Mouse (Mus musculus) heart, adult 9 months (tissue): ENCODE results near the gene Slc8a3.
"Not testable (repeated sequence)": the region's sequence is repeated elsewhere in the genome, so short reads cannot be mapped to it uniquely, and the experiment has no call there.

Experiments
- DNase-seq, 2 experiments: peaks; one replicate each; pipeline ENCODE4 v3.0.0; 2022; ENCODE audit warnings: low spot score in 2 of 2

Slc8a3 gene

GRCm38 (mm10) chr12:81332875-81333421 lies at the start of gene Slc8a3:
Slc8a3 (minus strand) TSS chr12:81333180.
- DNase-seq: no peak

GRCm38 (mm10) chr12:81379364-81379763 lies 46.4 kb upstream of the Slc8a3 start, which contains the start of gene Gm4787:
Gm4787 (minus strand) TSS chr12:81379464.
- DNase-seq: not testable (repeated sequence)

- no peak for DNase-seq
Observed at GRCm38 (mm10) chr12:81333841-81334240, 861 bp upstream of the Slc8a3 start.

GRCm38 (mm10) chr12:81331937-81332874 lies 774 bp downstream of the Slc8a3 start:
- DNase-seq: no peak

- no peak for DNase-seq
Observed at GRCm38 (mm10) chr12:81331046-81331638, 1.8 kb downstream of the Slc8a3 start.

- no peak for DNase-seq
Observed at GRCm38 (mm10) chr12:81324991-81325390, 8.0 kb downstream of the Slc8a3 start.

- DNase-seq: no peak
Observed at GRCm38 (mm10) chr12:81324116-81324515, 8.9 kb downstream of the Slc8a3 start.

- no peak for DNase-seq
Observed at GRCm38 (mm10) chr12:81321021-81321420, 12.0 kb downstream of the Slc8a3 start.

GRCm38 (mm10) chr12:81317811-81318210 lies 15.2 kb downstream of the Slc8a3 start:
- no peak for DNase-seq

- DNase-seq: no peak
Observed at GRCm38 (mm10) chr12:81315953-81316352, 17.0 kb downstream of the Slc8a3 start.

- no peak for DNase-seq
Observed at GRCm38 (mm10) chr12:81303626-81304025, 29.4 kb downstream of the Slc8a3 start.

- no peak for DNase-seq
Observed at GRCm38 (mm10) chr12:81294613-81295012, 38.4 kb downstream of the Slc8a3 start.

- no peak for DNase-seq
Observed at GRCm38 (mm10) chr12:81278031-81278430, 54.9 kb downstream of the Slc8a3 start.

- no peak for DNase-seq
Observed at GRCm38 (mm10) chr12:81274616-81275015, 58.4 kb downstream of the Slc8a3 start.

GRCm38 (mm10) chr12:81273333-81273732 lies 59.6 kb downstream of the Slc8a3 start:
- no peak for DNase-seq

- DNase-seq: no peak
Observed at GRCm38 (mm10) chr12:81269246-81269645, 63.7 kb downstream of the Slc8a3 start.

- no peak for DNase-seq
Observed at GRCm38 (mm10) chr12:81262821-81263220, 70.2 kb downstream of the Slc8a3 start.

GRCm38 (mm10) chr12:81258215-81258614 lies 74.8 kb downstream of the Slc8a3 start:
- no peak for DNase-seq

- DNase-seq: no peak
Observed at GRCm38 (mm10) chr12:81245411-81245810, 87.6 kb downstream of the Slc8a3 start.

GRCm38 (mm10) chr12:81244954-81245353 lies 88.0 kb downstream of the Slc8a3 start:
- DNase-seq: peak; percentile 6 to 10

GRCm38 (mm10) chr12:81244492-81244891 lies 88.5 kb downstream of the Slc8a3 start:
- DNase-seq: no peak

- no peak for DNase-seq
Observed at GRCm38 (mm10) chr12:81241676-81242075, 91.3 kb downstream of the Slc8a3 start.

- DNase-seq: no peak
Observed at GRCm38 (mm10) chr12:81241096-81241495, 91.9 kb downstream of the Slc8a3 start.
